Mouse (Mus musculus) lung, postnatal 0 days (tissue): ENCODE data around the gene Ctnna2. TPM values are rescaled to one million over a fixed set of nuclear protein-coding genes. Genes with fewer than 3 reads are reported as not detected.

Experiments
- ATAC-seq: fragments of 200-750 bp; cut with Nextera tagmentation; 2 replicates; pipeline ENCODE4 v1.8.0; 2017; ENCODE audit warnings: moderate library complexity
- DNase-seq: peaks from one replicate; pipeline ENCODE4 v3.0.0-alpha.2; 2016; ENCODE audit warnings: low spot score
- H3K27ac ChIP-seq: fragments of 300-500 bp; sonication (generic); 2 replicates; pipeline ENCODE4 v1.5.1; 2014; ENCODE audit warnings: antibody characterized with exemption, mild to moderate bottlenecking, low read length, mixed read lengths
- H3K27me3 ChIP-seq: fragments of 300-500 bp; sonication (generic); replicated peaks from 2 replicates; pipeline ENCODE4 v1.6.1; 2014; ENCODE audit warnings: low read length, mixed read lengths; ENCODE audit not compliant: insufficient read depth
- H3K36me3 ChIP-seq: fragments of 300-500 bp; sonication (generic); 2 replicates; pipeline ENCODE4 v1.6.1; 2014; ENCODE audit warnings: low read length, mixed read lengths; ENCODE audit not compliant: insufficient read depth
- H3K4me1 ChIP-seq: fragments of 300-500 bp; sonication (generic); 2 replicates; pipeline ENCODE4 v1.6.1; 2014; ENCODE audit warnings: antibody characterized with exemption, low read depth, low read length, mixed read lengths; ENCODE audit not compliant: insufficient read depth
- H3K4me2 ChIP-seq: fragments of 300-500 bp; sonication (generic); replicated peaks from 2 replicates; pipeline ENCODE4 v1.6.1; 2014; ENCODE audit warnings: low read depth, mild to moderate bottlenecking, low read length, moderate library complexity, mixed read lengths
- H3K4me3 ChIP-seq: fragments of 300-500 bp; sonication (generic); 2 replicates; pipeline ENCODE4 v1.5.1; 2014; ENCODE audit warnings: low read depth, low read length
- H3K9ac ChIP-seq: fragments of 300-500 bp; sonication (generic); replicated peaks from 2 replicates; pipeline ENCODE4 v1.6.1; 2014; ENCODE audit warnings: low read depth, mild to moderate bottlenecking
- H3K9me3 ChIP-seq: fragments of 300-500 bp; sonication (generic); 2 replicates; pipeline ENCODE4 v1.6.1; 2016; ENCODE audit warnings: low read length, mixed read lengths
- CTCF ChIP-seq: IDR thresholded peaks from 2 replicates; pipeline ENCODE4 v1.5.1; 2016; ENCODE audit warnings: antibody characterized with exemption, mild to moderate bottlenecking
- EP300 ChIP-seq: IDR thresholded peaks from 2 replicates; pipeline ENCODE4 v1.6.1; 2016; ENCODE audit warnings: antibody characterized with exemption, mild to moderate bottlenecking, control low read depth
- WGBS: fragments of 180-500 bp; shearing (Covaris S2); extraction: QIAGEN DNeasy Blood & Tissue Kit; methylation state at CpG from one replicate; pipeline ENCODE4 v1.1.7; 2014; 5-methylcytosine and 5-hydroxymethylcytosine counted together
- polyA plus RNA-seq: library from polyadenylated mRNA; unstranded; fragments of >200 nt; fragmentation: Nextera tagmentation; extraction: Ambion mirVana; gene quantifications from 2 replicates; pipeline ENCODE4 v1.2.1, GENCODE M21; 2015

The Ctnna2 gene
- polyA plus RNA-seq, 1 experiment from 2014 or later: 0.06 TPM

GRCm38 (mm10) chr6:77537055-77537807 lies 442.3 kb downstream of the Ctnna2 start:
- no peak for TF ChIP-seq EP300
- no peak for TF ChIP-seq CTCF
- 16% methylated on average over 15 of the region's 15 CpGs for WGBS
- Histone ChIP-seq H3K27ac (no peak overlapping the region), H3K9me3 (no peaks in the 10 kb centered on the region), H3K4me1 (no peaks in the 10 kb centered on the region), H3K36me3 (no peaks in the 10 kb centered on the region), H3K4me2 (no peak overlapping the region), H3K27me3 (no peaks in the 10 kb centered on the region), H3K9ac (no peak overlapping the region), H3K4me3 (no peak overlapping the region)
- no peak for ATAC-seq
- DNase-seq: no peak

- Histone ChIP-seq H3K9me3 (no peaks in the 10 kb centered on the region), H3K36me3 (no peaks in the 10 kb centered on the region), H3K27ac (no peak overlapping the region), H3K27me3 (no peaks in the 10 kb centered on the region), H3K4me1 (no peaks in the 10 kb centered on the region), H3K4me3 (no peak overlapping the region), H3K4me2 (no peak overlapping the region), H3K9ac (no peak overlapping the region)
- WGBS: 46% methylated on average over 2 of the region's 2 CpGs
- no peak for DNase-seq
- TF ChIP-seq EP300 (no peak), CTCF (no peak)
- ATAC-seq: no peak
Observed at GRCm38 (mm10) chr6:77527636-77528035, 451.9 kb downstream of the Ctnna2 start.

GRCm38 (mm10) chr6:77521836-77522235 lies 457.7 kb downstream of the Ctnna2 start:
- no peak for TF ChIP-seq CTCF
- no peak for TF ChIP-seq EP300
- WGBS: 59% methylated on average over 2 of the region's 2 CpGs
- H3K4me3 ChIP-seq: no peak overlapping the region
- no peaks in the 10 kb centered on the region for H3K4me1 ChIP-seq
- H3K36me3 ChIP-seq: no peaks in the 10 kb centered on the region
- H3K9me3 ChIP-seq: no peaks in the 10 kb centered on the region
- H3K4me2 ChIP-seq: no peak overlapping the region
- H3K9ac ChIP-seq: no peak overlapping the region
- no peaks in the 10 kb centered on the region for H3K27me3 ChIP-seq
- no peak for ATAC-seq
- no peak for DNase-seq
- H3K27ac ChIP-seq: no peak overlapping the region

- H3K9ac ChIP-seq: no peak overlapping the region
- H3K4me2 ChIP-seq: no peak overlapping the region
- no peak overlapping the region for H3K4me3 ChIP-seq
- H3K27ac ChIP-seq: no peak overlapping the region
- no peak for TF ChIP-seq CTCF
- TF ChIP-seq EP300: no peak
- H3K4me1 ChIP-seq: no peaks in the 10 kb centered on the region
- DNase-seq: peak; percentile 58
- H3K36me3 ChIP-seq: no peaks in the 10 kb centered on the region
- no peaks in the 10 kb centered on the region for H3K27me3 ChIP-seq
- no peaks in the 10 kb centered on the region for H3K9me3 ChIP-seq
- 51% methylated on average over 2 of the region's 2 CpGs for WGBS
- peak; percentile 61 for ATAC-seq
Observed at GRCm38 (mm10) chr6:77516515-77516914, 463.0 kb downstream of the Ctnna2 start.

GRCm38 (mm10) chr6:77511805-77512204 lies 467.7 kb downstream of the Ctnna2 start:
- TF ChIP-seq EP300: no peak
- no peak for TF ChIP-seq CTCF
- no peaks in the 10 kb centered on the region for H3K27me3 ChIP-seq
- no peak overlapping the region for H3K4me3 ChIP-seq
- H3K4me2 ChIP-seq: no peak overlapping the region
- no peak overlapping the region for H3K27ac ChIP-seq
- no peaks in the 10 kb centered on the region for H3K36me3 ChIP-seq
- H3K4me1 ChIP-seq: no peaks in the 10 kb centered on the region
- DNase-seq: no peak
- no peak for ATAC-seq
- H3K9me3 ChIP-seq: no peaks in the 10 kb centered on the region
- 17% methylated on average over 5 of the region's 5 CpGs for WGBS
- no peak overlapping the region for H3K9ac ChIP-seq

GRCm38 (mm10) chr6:77491721-77492120 lies 487.8 kb downstream of the Ctnna2 start:
- Histone ChIP-seq H3K4me1 (no peaks in the 10 kb centered on the region), H3K9ac (no peak overlapping the region), H3K27me3 (no peaks in the 10 kb centered on the region), H3K4me2 (no peak overlapping the region), H3K36me3 (no peaks in the 10 kb centered on the region), H3K9me3 (no peaks in the 10 kb centered on the region), H3K27ac (no peak overlapping the region), H3K4me3 (no peak overlapping the region)
- DNase-seq: no peak
- ATAC-seq: no peak
- TF ChIP-seq EP300: no peak
- TF ChIP-seq CTCF: no peak
- WGBS: 73% methylated on average over 5 of the region's 5 CpGs

GRCm38 (mm10) chr6:77486658-77487057 lies 492.8 kb downstream of the Ctnna2 start:
- H3K27me3 ChIP-seq: no peaks in the 10 kb centered on the region
- TF ChIP-seq CTCF (no peak), EP300 (no peak)
- no peaks in the 10 kb centered on the region for H3K36me3 ChIP-seq
- DNase-seq: no peak
- H3K9me3 ChIP-seq: no peaks in the 10 kb centered on the region
- ATAC-seq: no peak
- no peak overlapping the region for H3K27ac ChIP-seq
- no peak overlapping the region for H3K9ac ChIP-seq
- 91% methylated on average over 3 of the region's 3 CpGs for WGBS
- H3K4me1 ChIP-seq: no peaks in the 10 kb centered on the region
- H3K4me3 ChIP-seq: no peak overlapping the region
- no peak overlapping the region for H3K4me2 ChIP-seq
